Mouse (Mus musculus) thymus, adult 2 months (tissue): ENCODE measurements at regions not wholly inside any gene's neighbourhood (a gene's known extent, or its start where the extent isn't known, plus 50 kb on each side); places are given as distances from the start of the nearest gene placed in this dataset.

Source experiments
- CTCF ChIP-seq: fragments of 200-500 bp; IDR thresholded peaks from 2 replicates; pipeline ENCODE4 v1.5.1; 2012; ENCODE audit warnings: mild to moderate bottlenecking, control low read depth, low read length, moderate library complexity, borderline replicate concordance; ENCODE audit not compliant: control insufficient read depth, poor library complexity, insufficient read depth; ENCODE audit errors: extremely low read depth
- POLR2A ChIP-seq: fragments of 200-500 bp; IDR thresholded peaks from 2 replicates; pipeline ENCODE4 v1.6.1; 2012; ENCODE audit warnings: mild to moderate bottlenecking, low read length, control low read depth, moderate library complexity; ENCODE audit not compliant: control insufficient read depth, poor library complexity, insufficient read depth; ENCODE audit errors: extremely low read depth

GRCm38 (mm10) chr6:112090597-112090996, 183.0 kb upstream of the Lmcd1 start:
- TF ChIP-seq CTCF (no peak), POLR2A (no peak)
